Mouse (Mus musculus) 3T3-L1 (cell line): ENCODE measurements at regions not wholly inside any gene's neighbourhood (a gene's known extent, or its start where the extent isn't known, plus 50 kb on each side); places are given as distances from the start of the nearest gene placed in this dataset.
"Not testable (repeated sequence)": the region's sequence is repeated elsewhere in the genome, so short reads cannot be mapped to it uniquely, and the experiment has no call there.

Experiments
- DNase-seq: peaks from one replicate; pipeline ENCODE4 v3.0.0-alpha.2; 2015; ENCODE audit warnings: low read depth, low spot score

- DNase-seq = no peak
Measured at GRCm38 (mm10) chr6:22716864-22717557, 158.3 kb upstream of the Ptprz1 start.

GRCm38 (mm10) chr6:22716144-22716856, 159.0 kb upstream of the Ptprz1 start:
- no peak for DNase-seq

DNA sequence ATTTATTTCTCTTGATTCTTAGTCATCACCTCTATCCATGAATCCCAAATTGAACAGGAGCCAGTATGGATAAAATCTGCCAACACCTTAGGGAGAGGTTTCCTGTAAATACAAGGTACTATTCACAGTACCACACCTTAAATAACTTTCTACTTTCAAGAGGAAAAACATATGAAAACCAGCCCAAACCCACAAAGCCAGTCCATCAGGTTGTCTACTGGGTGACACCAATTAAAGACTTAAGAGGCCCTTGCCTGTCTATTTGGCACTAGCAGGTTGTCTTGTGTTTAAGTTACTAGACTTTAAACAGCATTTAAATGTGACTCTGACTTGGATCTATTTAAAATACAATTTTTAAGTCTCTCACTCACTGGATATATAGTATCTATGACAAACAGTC, 177.1 kb upstream of the Ptprz1 start:
- DNase-seq = no peak

DNA sequence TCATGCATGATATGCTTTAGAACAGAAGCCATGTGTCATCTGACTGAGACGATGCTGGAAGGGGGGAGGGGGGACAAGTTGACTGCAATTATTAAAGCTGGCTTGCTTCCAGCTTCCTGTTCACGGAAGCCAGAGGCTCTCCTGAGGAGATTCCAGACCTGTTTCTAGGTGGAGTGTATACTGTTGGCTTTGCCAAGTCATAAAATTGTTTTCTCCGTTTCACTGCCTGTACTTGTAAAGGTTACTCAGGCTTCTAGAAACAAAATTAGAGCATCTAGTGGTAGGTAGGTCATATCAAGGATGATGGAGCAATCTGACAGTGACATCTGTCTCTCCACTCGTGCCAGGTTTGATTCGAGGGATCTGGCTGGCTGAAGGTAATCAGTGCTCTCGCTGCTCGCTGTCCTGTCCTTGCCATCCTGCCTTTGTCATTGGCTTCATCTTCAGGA, 186.6 kb upstream of the Ptprz1 start:
- DNase-seq = no peak

DNA sequence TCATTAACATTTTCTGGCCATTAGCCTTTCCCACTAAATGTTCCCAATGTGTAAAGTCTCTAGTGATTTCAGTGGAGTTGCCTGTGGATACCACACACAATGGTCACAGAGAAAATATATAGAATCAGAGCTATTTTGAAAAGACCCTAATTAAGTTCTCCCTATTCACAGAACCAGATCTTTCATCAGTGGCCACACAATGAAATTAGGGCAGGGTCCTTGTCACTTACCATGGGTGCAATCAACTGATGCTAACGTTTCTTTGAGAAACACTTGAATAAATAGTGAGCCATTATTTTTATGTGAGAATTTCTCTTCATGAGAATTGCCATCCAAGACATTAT, 200.7 kb upstream of the Ptprz1 start:
- DNase-seq = no peak

GRCm38 (mm10) chr6:22673919-22674585, 201.2 kb upstream of the Ptprz1 start:
- no peak for DNase-seq

DNA sequence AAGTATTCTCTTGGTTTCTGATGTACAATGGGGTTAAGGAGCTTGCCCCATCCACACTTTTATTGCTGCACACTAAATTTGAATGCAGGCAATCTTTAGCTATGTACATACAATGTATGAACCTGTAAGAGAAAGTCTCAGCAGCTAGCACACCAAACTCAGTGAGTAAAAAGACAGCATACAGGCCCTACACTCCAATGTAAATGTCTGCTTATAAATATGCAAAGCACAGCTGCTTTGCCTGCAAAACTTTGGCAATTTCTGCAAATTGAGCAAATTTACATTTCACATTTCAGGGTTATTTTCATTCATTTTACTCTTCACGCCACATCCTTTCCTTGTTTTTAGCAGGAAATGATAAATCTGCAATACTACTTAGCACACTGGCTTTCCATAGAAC, 203.8 kb upstream of the Ptprz1 start:
- DNase-seq = no peak

GRCm38 (mm10) chr6:22668190-22668975, 206.9 kb upstream of the Ptprz1 start:
- no peak for DNase-seq

- not testable (repeated sequence) for DNase-seq
Measured at GRCm38 (mm10) chr6:22657401-22657800, 217.9 kb upstream of the Ptprz1 start.

- no peak for DNase-seq
Measured at GRCm38 (mm10) chr6:22640100-22640499, 235.2 kb upstream of the Ptprz1 start.

DNA sequence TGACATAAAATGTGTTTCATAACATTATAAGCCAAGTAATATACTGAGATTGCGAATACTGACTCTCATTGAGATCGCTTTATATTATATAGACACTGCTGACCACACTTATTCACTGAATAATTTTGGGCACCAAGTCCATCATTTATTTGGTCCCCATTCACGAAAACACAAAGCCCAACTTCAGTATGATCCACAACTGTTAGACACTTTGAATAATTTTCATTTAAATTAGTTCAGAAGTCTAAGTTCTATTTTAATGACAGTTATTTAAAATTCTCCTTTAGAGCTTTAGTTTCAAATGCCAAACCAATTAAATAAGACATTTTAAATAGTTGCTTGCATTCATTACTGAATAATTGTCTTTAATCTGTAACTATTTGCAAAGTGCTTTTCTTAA, 240.2 kb upstream of the Ptprz1 start:
- no peak for DNase-seq

DNA sequence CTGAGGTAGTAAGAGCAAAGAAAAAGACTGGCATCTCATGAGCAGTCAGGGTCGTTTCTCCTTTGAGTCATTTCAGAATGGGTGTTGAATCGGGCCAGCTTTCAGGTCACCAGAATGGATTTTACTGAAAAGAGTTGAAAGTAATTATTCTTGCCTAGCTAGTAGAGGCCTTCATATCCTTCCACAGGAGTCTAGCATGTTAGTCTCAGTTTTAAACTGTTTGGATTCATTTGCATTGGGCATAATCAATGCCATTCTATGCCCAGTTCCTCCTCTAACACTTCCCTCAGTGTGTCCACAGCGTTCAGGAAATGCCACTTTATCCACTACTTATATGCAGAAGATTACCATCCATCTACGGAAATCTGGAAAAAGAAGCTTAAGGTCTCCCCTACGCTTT, 240.6 kb upstream of the Ptprz1 start:
- no peak for DNase-seq

GRCm38 (mm10) chr6:22591592-22591991, 235.5 kb upstream of the Fam3c start:
- no peak for DNase-seq

DNA sequence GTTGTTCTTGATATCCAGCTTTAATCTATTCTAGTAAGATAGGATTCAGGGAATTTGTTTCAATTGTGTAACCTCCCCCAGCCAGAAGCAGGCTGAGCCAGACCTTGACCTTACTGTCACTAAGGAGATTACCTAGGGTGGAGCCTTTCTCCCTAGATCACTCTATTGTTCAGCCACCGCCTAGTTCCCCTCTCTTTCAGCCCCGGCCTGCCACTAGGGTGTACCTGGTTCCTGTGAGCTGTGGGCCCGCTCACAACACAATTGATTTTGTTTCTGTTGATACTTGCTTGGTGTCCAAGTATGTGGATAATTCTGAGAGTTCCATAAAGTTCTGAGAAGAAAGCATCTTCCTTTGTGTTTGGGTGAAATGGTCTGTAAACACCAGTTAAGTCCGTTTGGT, 228.8 kb upstream of the Fam3c start:
- no peak for DNase-seq

DNA sequence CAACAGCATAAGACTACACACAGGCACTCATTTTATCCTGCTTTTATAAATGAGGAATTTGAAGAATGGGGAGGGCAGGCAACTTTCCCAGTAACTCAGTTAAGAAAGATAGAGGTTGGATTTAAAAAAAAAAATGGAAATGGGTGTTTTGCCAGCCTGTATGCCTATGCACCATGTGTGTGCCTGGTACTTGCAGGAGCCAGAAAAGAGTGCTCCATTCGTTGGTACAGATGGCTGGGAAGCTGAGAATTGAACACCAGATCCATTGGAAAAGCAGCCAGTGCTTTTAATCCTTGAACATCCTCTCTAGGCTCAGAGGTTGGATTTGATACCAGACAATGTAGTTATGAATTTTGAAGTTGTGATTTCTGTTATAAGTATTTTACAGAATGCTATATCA, 216.9 kb upstream of the Fam3c start:
- DNase-seq = no peak

DNA sequence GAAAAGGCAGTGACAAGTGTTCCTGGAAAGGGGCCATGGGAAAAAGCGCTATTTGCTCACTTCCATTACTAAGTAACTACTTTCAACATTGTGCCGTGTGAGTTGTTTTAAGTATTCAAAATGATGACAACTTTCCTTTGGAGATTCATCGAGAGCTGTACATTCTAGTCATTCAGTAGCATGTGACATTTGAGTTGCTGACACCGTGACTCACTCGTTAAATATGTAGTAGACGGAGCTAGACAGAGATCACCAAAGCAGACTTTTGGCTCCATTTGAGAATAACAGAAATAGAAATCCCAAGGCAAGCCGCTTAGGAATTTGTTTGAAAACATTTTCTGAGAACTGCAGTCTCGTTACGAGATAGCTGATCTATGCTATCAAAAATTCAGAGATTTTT, 211.8 kb upstream of the Fam3c start:
- DNase-seq = peak; percentile 71

DNA sequence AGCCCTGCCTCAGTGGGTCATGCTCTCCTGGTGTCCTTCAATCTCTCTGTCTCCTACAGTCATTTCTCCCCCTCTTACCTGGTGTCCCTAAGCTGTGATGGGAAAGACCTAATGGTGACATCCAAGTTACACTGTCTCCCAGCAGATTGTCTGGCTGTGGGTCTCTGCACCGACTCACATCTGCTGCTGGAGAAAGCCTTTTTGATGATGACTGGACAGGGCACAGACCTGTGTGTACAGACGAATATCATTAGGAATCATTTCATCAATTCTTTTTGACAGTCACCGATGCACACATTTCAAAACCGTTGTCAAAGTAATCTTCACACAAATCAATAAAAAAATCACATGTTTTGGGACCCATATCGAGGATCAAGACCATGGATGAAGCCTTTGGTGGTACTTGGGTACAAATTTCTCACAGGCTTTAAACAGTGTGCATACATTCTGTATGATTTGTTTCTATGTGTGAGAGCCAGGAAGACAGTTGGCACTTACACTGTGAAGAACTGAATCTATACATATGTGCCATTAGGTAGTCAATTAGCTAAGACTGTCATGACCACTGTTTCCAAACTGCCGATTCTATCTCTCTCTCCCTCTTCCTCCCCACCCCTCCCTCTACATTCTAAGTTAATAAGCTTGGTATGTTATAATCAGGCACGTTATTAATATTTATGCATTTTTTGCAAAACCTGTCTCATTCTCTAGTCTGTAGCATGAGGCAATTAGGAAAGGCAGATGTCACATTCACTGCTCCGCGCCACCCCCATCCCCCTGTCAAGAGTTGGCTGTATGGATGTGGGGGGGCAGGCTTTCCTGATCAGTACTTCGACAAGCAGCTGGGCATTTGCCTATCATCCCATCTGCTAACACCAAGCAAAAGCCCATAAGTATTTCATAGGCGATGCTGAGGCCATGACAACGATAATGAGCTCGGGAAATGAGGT, 192.5 kb upstream of the Fam3c start:
- no peak for DNase-seq

DNA sequence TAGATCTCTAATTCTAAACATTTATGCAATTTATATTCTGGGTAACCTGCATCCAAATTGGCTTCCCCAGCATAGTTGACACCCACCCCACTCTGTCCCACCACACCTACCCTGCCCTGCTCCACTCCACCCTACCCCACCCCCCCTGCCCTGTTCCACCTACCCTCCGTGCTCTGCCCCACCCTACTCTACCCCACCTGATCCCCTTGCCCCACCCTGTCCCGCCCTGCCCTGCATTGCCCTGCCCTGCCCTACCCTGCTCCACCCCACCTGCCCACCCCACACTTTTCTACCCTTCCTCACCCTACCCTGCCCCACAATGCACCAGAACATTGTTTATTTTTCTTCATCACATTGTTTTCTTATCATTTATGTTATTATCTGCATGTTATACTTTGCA, 185.6 kb upstream of the Fam3c start:
- no peak for DNase-seq

DNA sequence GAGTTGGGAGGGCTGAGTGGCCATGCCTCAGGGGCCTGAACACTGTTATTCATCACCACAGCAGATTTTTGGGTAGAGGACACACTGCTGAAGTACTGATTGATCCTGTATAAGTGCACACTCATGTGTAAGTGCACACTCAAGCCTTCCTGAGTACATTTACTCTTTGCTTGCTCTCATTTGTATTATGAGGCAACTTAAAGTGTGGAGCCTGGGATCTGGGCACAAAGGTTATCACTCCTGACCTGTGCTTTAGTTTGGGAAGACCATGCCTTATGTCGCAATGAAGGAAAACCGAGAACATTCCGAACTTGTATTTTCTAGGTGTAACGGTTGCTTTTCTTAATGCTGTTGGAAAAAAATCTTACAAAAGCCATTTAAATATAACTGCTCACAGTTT, 182.2 kb upstream of the Fam3c start:
- DNase-seq = no peak

DNA sequence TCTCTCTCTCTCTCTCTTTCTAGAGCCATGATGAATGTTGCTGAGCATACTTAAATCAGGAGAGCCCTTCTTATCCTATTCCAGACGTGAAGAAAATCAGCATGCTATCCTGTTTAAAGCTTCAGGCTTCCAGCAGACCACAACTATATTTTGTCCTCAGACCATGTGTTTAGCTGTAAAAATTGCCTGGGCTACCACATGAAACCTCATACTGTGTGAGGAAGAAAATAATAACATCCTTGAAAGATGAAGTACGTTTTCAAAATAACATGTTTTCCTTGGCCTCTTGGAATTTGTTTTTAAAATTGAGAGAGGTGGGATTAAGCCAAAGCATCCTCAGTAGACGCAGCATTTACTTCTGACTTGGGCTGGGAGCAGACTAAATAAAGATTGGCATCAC, 168.3 kb upstream of the Fam3c start:
- DNase-seq = no peak
